Mouse (Mus musculus) myocyte (in vitro differentiated cells): ENCODE results near the gene Gm20379.

Experiments
- CEBPB ChIP-seq: IDR thresholded peaks from 2 replicates; pipeline ENCODE4 v1.6.1; 2011; ENCODE audit warnings: mild to moderate bottlenecking, moderate library complexity; ENCODE audit not compliant: poor library complexity, insufficient read depth, severe bottlenecking
- E2F4 ChIP-seq: IDR thresholded peaks from one replicate; pipeline ENCODE4 v1.6.1; 2011; ENCODE audit warnings: mild to moderate bottlenecking, control low read depth, moderate library complexity; ENCODE audit not compliant: insufficient read depth
- MAX ChIP-seq: IDR thresholded peaks from one replicate; pipeline ENCODE4 v1.6.1; 2011; ENCODE audit warnings: low read depth, mild to moderate bottlenecking, control low read depth
- MYOD1 ChIP-seq, 3 experiments: IDR thresholded peaks; one replicate each; pipeline ENCODE4 v1.6.1; 2011; ENCODE audit warnings: control low read depth in 2 of 3, low read depth in 2 of 3, mild to moderate bottlenecking in 2 of 3, moderate library complexity in 1 of 3; ENCODE audit not compliant: insufficient read length in 2 of 3, control insufficient read depth in 1 of 3
- MYOG ChIP-seq, 3 experiments: IDR thresholded peaks; one replicate each; pipeline ENCODE4 v1.6.1; 2011; ENCODE audit warnings: control low read depth in 2 of 3, low read depth in 2 of 3, mild to moderate bottlenecking in 2 of 3; ENCODE audit not compliant: insufficient read length in 2 of 3, control insufficient read depth in 1 of 3, insufficient read depth in 1 of 3
- POLR2A ChIP-seq: IDR thresholded peaks from one replicate; pipeline ENCODE4 v1.6.1; 2011; ENCODE audit warnings: low read depth, mild to moderate bottlenecking, control low read depth, moderate library complexity; ENCODE audit not compliant: insufficient read length
- POLR2AphosphoS2 ChIP-seq: IDR thresholded peaks from one replicate; pipeline ENCODE4 v1.6.1; 2011; ENCODE audit warnings: low read depth, control low read depth; ENCODE audit not compliant: insufficient read length
- REST ChIP-seq: IDR thresholded peaks from one replicate; pipeline ENCODE4 v1.6.1; 2011; ENCODE audit warnings: mild to moderate bottlenecking, control low read depth, moderate library complexity; ENCODE audit not compliant: insufficient read depth, insufficient read length
- SRF ChIP-seq: IDR thresholded peaks from one replicate; pipeline ENCODE4 v1.6.1; 2011; ENCODE audit warnings: low read depth; ENCODE audit not compliant: control insufficient read depth, insufficient read length
- TCF12 ChIP-seq: IDR thresholded peaks from one replicate; pipeline ENCODE4 v1.6.1; 2011; ENCODE audit warnings: mild to moderate bottlenecking, control low read depth; ENCODE audit not compliant: poor library complexity, insufficient read depth, severe bottlenecking
- TCF3 ChIP-seq: IDR thresholded peaks from one replicate; pipeline ENCODE4 v1.6.1; 2011; ENCODE audit warnings: low read depth, control low read depth; ENCODE audit not compliant: insufficient read length
- USF1 ChIP-seq: IDR thresholded peaks from one replicate; pipeline ENCODE4 v1.6.1; 2011; ENCODE audit warnings: low read depth, mild to moderate bottlenecking, control low read depth, moderate library complexity

DNA sequence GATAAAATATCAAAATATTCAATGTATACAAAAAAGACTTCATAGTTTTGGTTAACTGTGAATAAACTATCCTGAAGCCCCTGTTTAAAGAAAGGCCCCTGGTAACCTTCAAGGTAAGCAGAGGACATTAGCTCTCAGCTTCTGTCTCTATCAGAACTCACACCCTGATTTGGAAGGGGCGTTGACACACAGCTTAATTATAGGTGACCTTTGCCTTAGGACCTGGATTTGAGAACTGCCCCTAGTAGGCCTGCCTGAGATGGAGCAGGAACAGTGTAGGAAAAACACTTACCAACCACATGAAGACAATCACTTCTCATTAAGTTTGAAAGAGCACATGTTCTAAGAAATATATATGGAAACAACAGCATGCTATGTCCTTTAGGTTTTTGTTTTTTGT lies 6.3 kb upstream of the Gm20379 start:
- no peak for TF ChIP-seq USF1
- TF ChIP-seq TCF3 = no peak
- no peak for TF ChIP-seq POLR2A
- TF ChIP-seq E2F4 = no peak
- TF ChIP-seq POLR2AphosphoS2 = no peak
- no peak for TF ChIP-seq MYOG (IDR thresholded peaks at IDR 0.05; ENCODE audit: control insufficient read depth in 1 of 3, insufficient read depth in 1 of 3, insufficient read length in 2 of 3, low read depth in 2 of 3)
- TF ChIP-seq MYOD1 (IDR thresholded peaks at IDR 0.05; ENCODE audit: control insufficient read depth in 1 of 3, insufficient read length in 2 of 3, low read depth in 2 of 3) = no peak
- TF ChIP-seq MAX = no peak
- TF ChIP-seq SRF = no peak
- no peak for TF ChIP-seq REST
- no peak for TF ChIP-seq TCF12
- TF ChIP-seq CEBPB = no peak
